Mouse (Mus musculus): ENCODE results near the gene Oip5.
A peak's percentile ranks its signal among the peaks of the same experiment; 100 is the strongest.
"Not testable (repeated sequence)": the region's sequence is repeated elsewhere in the genome, so short reads cannot be mapped to it uniquely, and the experiment has no call there.

Oip5 gene

DNA sequence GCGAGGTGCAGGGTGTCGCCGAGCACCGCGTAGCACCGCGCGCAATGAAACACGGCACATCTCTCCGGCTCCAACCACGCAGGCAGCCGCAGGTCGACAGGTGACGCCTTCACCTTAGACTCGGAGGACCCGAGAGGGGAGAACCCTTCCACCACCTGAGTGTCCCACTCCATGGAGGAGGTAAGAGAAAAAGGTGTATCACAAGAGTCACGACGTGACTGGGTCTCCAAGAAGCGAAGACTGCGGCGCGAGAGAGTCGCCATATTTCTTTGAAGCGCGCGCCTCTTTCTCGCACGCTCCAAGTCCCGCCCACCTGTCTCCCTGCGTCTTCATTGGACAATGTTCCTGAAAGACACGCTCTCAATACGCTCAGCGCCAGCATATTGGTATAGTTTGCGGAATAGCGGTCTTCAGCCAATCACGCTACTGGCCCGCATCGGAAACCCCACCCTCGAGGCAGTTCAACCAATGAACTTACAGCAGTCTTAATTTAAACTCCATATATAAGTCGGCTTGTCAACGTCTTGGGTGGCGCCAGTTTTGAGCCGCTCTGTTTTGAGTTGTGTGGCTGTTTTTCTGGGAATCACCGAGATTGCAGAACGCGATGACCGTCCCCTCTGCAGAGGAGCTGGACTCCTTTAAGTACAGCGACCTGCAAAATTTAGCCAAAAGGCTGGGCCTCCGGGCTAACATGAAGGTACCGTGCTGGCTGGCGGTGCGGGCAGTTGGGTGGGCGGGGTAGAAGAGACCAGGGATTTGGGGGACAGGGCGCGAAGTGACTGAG lies at the start of gene Oip5, which contains the start of gene Nusap1:
Gene Oip5 (minus strand): TSS at position 271 of the 784 bp plus-strand sequence.
Gene Nusap1 (plus strand): TSS at position 100 of the 784 bp plus-strand sequence.
- DNase-seq (ENCODE audit: low read depth, low spot score): peak; percentile 96

DNA sequence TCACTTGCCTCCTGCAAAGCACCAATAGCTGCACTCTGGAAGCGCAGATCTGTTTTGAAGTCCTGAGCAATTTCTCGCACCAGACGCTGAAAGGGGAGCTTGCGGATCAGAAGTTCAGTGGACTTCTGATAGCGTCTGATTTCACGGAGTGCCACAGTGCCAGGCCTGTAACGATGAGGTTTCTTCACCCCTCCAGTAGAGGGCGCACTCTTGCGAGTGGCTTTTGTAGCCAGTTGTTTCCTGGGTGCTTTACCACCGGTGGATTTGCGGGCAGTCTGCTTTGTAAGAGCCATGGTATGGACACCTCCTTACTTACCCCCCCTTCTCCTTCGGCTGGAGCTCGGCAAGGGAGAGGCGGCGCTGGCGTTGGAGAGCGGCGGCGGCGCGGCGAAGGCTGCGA lies 47.5 kb upstream of the Oip5 start:
- not testable (repeated sequence) for DNase-seq (ENCODE audit: low read depth, low spot score)

GRCm38 (mm10) chr2:119662220-119663182 lies 44.2 kb upstream of the Oip5 start, which contains the start of gene Ndufaf1:
Gene Ndufaf1 (minus strand): TSS chr2:119662827.
- DNase-seq (ENCODE audit: low read depth, low spot score): peak; percentile 65

GRCm38 (mm10) chr2:119644254-119644653 lies 26.0 kb upstream of the Oip5 start:
- DNase-seq (ENCODE audit: low read depth, low spot score): no peak

GRCm38 (mm10) chr2:119641214-119641912 lies 23.1 kb upstream of the Oip5 start:
- no peak for DNase-seq (ENCODE audit: low read depth, low spot score)

GRCm38 (mm10) chr2:119636781-119637180 lies 18.5 kb upstream of the Oip5 start:
- DNase-seq (ENCODE audit: low read depth, low spot score): no peak

GRCm38 (mm10) chr2:119621302-119621701 lies 3.0 kb upstream of the Oip5 start:
- DNase-seq (ENCODE audit: low read depth, low spot score): no peak

DNA sequence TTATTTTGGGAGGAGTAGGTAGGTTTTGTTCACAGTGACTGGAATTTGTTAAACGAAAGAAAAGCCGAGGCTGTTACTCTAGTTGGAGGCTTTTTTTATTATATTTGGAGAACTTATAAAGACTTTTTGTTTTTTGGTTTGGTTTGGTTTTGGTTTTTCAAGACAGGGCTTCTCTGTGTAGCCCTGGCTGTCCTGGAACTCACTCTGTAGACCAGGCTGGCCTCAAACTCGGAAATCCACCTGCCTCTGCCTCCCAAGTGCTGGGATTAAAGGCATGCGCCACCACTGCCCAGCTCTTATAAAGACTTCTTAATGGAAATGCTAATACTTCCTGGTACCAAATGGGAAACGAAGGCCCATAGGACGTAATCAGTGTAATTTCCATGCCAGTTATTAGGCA lies 733 bp upstream of the Oip5 start:
- DNase-seq (ENCODE audit: low read depth, low spot score): not testable (repeated sequence)

DNA sequence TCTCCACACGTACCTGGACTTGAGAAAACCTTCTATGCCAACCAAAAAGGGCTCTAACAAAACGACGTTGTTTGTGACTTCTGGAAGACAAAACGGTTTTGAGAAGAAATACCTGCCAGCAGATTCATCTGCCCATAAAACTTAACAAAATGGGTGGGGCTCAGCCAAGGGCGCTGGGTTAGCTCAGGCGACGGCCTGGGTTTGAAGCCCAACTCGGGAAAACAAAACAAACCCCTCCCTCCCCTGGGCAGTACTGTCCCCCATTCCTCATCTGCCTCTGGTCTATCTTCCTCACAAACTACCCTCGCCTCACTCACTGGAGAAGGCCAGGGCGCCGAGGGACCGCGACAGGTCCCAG lies 449 bp downstream of the Oip5 start:
- DNase-seq (ENCODE audit: low read depth, low spot score): no peak

GRCm38 (mm10) chr2:119607023-119607422 lies 11.2 kb downstream of the Oip5 start:
- no peak for DNase-seq (ENCODE audit: low read depth, low spot score)

GRCm38 (mm10) chr2:119605361-119605973 lies 12.8 kb downstream of the Oip5 start:
- DNase-seq (ENCODE audit: low read depth, low spot score): peak; percentile 67

DNA sequence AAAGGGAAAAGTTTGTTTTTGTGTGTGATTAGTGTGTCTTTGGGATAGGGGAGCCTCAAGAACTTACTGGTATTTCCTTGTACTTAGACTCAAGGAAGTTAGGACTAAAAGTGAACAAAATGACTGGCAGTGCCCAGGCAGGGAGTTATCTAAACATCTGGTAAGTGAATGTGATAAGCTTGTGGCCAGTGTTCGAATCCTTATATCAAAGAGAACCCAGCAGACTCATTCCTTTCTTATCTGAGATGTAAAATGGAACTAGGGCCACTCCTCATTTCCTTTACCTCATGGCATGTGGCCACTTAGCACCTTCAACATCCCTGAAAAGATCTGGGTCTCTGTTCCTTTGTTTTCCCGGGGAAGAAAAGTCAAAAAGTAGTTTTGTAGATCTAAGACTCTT lies 14.4 kb downstream of the Oip5 start:
- DNase-seq (ENCODE audit: low read depth, low spot score): no peak

- no peak for DNase-seq (ENCODE audit: low read depth, low spot score)
These were observed 15.8 kb downstream of the Oip5 start for GRCm38 (mm10) chr2:119602488-119602887.

- DNase-seq (ENCODE audit: low read depth, low spot score): not testable (repeated sequence)
These were observed 16.7 kb downstream of the Oip5 start for GRCm38 (mm10) chr2:119601575-119601974.

GRCm38 (mm10) chr2:119601027-119601426 lies 17.2 kb downstream of the Oip5 start:
- no peak for DNase-seq (ENCODE audit: low read depth, low spot score)

GRCm38 (mm10) chr2:119596781-119597330 lies 21.4 kb downstream of the Oip5 start:
- DNase-seq (ENCODE audit: low read depth, low spot score): no peak

DNA sequence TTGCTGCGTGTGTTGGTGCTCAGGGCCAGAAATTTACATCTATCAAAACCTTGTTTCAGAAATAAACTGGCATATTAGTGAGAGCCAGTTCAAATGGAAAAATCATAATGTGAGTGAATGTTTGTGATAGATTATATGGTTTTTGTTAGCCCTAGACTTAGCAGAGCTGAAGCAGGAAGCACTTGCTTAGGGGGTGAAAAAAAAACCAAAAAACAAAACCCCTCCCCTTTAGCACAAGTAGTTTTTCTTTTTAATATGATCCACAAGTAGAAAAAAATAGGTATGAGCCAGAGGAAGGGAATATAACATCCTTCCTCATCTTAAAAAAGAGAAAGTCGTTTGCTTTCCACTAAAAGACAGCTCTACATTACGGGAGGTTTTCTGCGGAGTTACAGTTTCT lies 23.0 kb downstream of the Oip5 start:
- DNase-seq (ENCODE audit: low read depth, low spot score): no peak

GRCm38 (mm10) chr2:119594113-119594981 lies 23.9 kb downstream of the Oip5 start:
- peak; percentile 97 for DNase-seq (ENCODE audit: low read depth, low spot score)

DNA sequence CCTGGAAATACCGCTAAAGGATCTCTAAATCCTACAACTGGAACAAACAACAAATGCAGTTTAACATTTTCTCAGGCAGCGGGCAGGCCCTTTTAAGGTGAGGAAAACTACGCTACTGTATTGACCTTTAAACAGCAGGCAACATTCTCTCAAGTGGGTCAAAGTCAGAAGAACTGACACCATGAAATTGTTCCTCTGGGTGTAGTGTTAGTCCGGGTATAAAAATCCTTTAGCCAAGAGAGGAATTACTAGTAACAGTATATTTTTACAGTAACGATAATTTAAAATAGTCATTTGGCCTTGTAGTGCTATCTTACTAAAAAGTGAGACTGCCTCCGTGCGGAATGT lies 24.5 kb downstream of the Oip5 start:
- DNase-seq (ENCODE audit: low read depth, low spot score): no peak

- DNase-seq (ENCODE audit: low read depth, low spot score): no peak
These were observed 27.0 kb downstream of the Oip5 start for GRCm38 (mm10) chr2:119591247-119591646.
